Mouse (Mus musculus) thymus, adult 2 months (tissue): Measurements from ENCODE around the gene Gpr18.

ENCODE experiments used
- CTCF ChIP-seq: fragments of 200-500 bp; IDR thresholded peaks from 2 replicates; pipeline ENCODE4 v1.5.1; 2012; ENCODE audit warnings: mild to moderate bottlenecking, control low read depth, low read length, moderate library complexity, borderline replicate concordance; ENCODE audit not compliant: control insufficient read depth, poor library complexity, insufficient read depth; ENCODE audit errors: extremely low read depth
- POLR2A ChIP-seq: fragments of 200-500 bp; IDR thresholded peaks from 2 replicates; pipeline ENCODE4 v1.6.1; 2012; ENCODE audit warnings: mild to moderate bottlenecking, low read length, control low read depth, moderate library complexity; ENCODE audit not compliant: control insufficient read depth, poor library complexity, insufficient read depth; ENCODE audit errors: extremely low read depth

DNA sequence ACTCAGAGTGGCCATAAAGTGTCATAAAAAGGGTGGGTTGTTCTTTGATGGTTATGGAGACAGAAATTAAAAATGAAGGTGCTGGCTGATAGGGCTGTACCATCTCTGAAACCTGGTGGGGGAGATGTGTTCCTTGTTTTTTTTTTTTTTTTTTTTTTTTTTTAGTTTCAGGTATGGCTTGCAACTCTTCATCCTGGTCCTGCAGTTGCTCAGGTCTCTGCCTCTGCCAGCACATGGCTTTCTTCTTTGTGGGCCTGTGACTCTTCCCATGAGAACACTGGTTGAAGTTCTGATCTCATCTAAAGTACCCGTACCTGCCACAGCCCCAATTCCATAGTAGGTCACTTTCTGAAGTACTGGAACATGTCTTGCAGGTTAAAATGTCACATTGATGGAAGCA lies 42.8 kb downstream of the Gpr18 start:
- no peak for TF ChIP-seq POLR2A
- TF ChIP-seq CTCF = no peak
